ENCODE assay signal across 15 mouse cellular contexts in the genomic region with DNA sequence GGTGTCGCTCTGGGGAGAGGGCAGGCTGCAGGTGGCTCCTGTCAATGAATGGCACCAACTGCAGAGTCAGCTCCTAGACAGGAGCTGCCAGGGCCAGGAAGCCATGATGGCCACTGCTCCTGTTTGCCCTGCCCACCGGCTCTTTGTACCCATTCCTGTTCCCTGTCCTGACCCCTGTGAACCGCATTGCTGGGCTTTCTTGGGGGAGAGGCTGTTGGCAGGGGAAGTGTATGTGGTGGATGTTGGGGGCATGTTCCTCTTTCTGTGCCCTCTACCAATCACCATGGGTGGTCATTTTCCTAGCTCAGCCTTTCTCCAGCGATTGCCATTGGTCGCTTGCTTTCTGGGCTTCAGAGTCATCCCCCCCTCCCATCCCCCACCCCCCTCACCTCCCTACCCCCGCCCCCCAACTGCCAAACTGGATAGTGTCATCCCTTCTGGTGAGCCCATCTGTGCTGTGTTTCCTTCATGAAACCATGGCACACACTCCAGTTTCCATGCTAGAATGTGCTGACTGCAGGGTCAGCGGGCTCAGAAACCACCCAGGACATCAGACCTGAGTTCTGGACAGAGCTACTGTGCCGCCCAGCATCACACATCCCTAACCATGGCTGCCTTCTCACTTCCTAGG. TPM values are rescaled to one million over a fixed set of nuclear protein-coding genes. Genes with fewer than 3 reads are reported as not detected.
DNase-seq lines count a peak whose midpoint lies in the region; ATAC-seq and TF ChIP-seq lines count a peak whose summit lies in the region.
"Had no signal": no experiment of that assay in that cellular context is flagged by ENCODE, and none has a peak within 500 bp of the region (broad histone marks: within the 10 kb centered on the region; RNA-seq: fewer than 3 reads in every experiment).

No protein-coding gene starts in this region.

- peak; percentile 54 for ATAC-seq in megakaryocyte, adult 5-6 weeks (ENCODE audit: poor library complexity, severe bottlenecking)

- no peak for TF ChIP-seq CTCF in layer of hippocampus, adult 2 months (conservative IDR thresholded peaks at IDR 0.05)

- peak overlapping the region; percentile 87 for H3K27ac ChIP-seq in layer of hippocampus, adult 2 months

- DNase-seq in cerebellum, postnatal 10 days = peak; percentile 82 to 86
- DNase-seq in cerebellum, adult 18-20 months = no peak
- peak in 1 of 2 experiments; percentile 66 for DNase-seq in layer of hippocampus, adult 2 months (ENCODE audit: low spot score in 2 of 2)
- DNase-seq in layer of hippocampus, postnatal 10 days (ENCODE audit: low spot score in 2 of 2) = no peak
- DNase-seq in retina, postnatal 1 day = peak; percentile 37
- DNase-seq in retina, embryonic 14.5 days (ENCODE audit: low spot score) = no peak
- DNase-seq in heart, postnatal 36 days = no peak
- DNase-seq: adrenal gland, postnatal 10 days; cerebellum, postnatal 36 days; heart, postnatal 10 days; kidney, adult 8-10 months; kidney, postnatal 4 days; right cerebral cortex, postnatal 14 days; thymus, postnatal 14 days had no signal

- intact Hi-C loops in heart, postnatal 36 days (cut with DNase I) = no loop called here

- H3K4me3 ChIP-seq in layer of hippocampus, adult 2 months = no peak overlapping the region

RNA-seq across cellular contexts. Expression of a gene that starts 2.2 kb away (rescaled TPM):
- total RNA-seq in layer of hippocampus, adult 2 months (2021) = 10 to 100 TPM; 20.9 to 26.6 TPM
- total RNA-seq in layer of hippocampus, postnatal 10 days (2021) = 1 to 10 TPM; 6.6 to 9.6 TPM
- total RNA-seq in megakaryocyte, adult 5-6 weeks (2015) = 54.9 and 59.6 TPM in 2 replicates
- 147 and 225 TPM in 2 replicates for total RNA-seq in megakaryocyte, adult 5-6 weeks (2017)
- total RNA-seq in heart, postnatal 36 days (2021) = 1 to 10 TPM; 1.1 to 2.5 TPM

Comparison
In these comparisons a context has a peak if more than half of its experiments do, and no peak if none do; other contexts are left out.
1. DNase-seq: peak in cerebellum, postnatal 10 days (2 of 2) and retina, postnatal 1 day (single experiment); none in cerebellum, adult 18-20 months (0 of 2), layer of hippocampus, postnatal 10 days (0 of 2), retina, embryonic 14.5 days (single experiment) and heart, postnatal 36 days (0 of 2).